Mouse (Mus musculus): ENCODE measurements at regions not wholly inside any gene's neighbourhood (a gene's known extent, or its start where the extent isn't known, plus 50 kb on each side); places are given as distances from the start of the nearest gene placed in this dataset.

DNA sequence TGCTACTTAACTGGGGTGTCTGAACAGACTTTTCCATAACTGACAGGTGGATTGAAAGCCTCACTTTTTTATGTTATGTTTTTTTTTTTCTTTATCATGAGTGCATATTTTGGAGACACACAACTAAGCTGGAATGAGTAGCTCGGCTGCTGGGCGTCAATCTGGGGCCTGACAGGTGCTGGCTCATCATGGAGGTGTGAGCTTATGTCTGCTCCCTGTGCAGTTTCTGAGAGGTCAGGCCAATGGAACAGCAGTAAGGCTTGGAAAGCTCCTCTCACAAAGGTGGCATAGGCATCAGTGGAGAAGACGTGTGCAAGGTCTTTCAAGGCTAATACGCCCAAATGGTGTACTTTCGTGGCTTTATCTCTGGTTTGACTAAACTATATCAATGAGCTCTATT, 738.2 kb downstream of the Speer2 start:
- ATAC-seq (ENCODE audit: low TSS enrichment): no peak

DNA sequence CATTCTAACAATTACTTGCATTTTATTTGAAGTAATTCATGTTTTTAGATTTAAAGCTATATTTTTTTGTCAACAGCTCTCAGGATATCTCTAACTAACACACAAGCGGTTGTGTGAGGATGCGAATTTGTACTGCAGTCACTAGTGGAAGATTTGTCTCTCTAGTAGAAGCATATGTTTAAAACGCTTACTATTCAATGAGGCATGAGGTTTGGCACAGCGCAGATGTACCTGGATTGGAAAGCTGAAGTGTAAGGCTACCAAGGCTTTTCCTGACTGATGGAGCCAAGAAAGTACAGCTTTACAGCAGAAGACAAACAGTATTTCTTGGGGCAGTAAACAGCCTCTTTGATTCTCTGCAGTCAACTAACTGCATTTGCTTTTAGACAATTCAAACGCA, 758.2 kb downstream of the Speer2 start:
- ATAC-seq (ENCODE audit: low TSS enrichment): no peak

DNA sequence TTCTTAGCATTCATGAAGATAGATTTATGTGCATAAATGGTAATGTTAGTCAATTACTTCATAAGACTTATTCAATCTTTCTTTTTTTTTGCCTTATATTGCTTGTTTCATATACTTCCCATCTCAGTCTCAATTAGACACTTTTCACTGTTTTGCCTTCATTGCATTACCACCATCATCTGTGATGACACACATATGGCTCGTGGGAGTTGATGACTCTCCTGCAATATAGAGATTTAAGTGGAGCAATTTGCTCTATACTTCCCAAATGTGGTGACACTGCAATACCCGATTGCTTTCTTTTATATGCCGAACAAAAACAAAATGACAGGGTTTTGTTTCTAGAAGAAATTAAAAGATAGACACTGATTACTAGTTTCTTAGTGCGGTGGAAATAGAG, 770.5 kb downstream of the Speer2 start:
- ATAC-seq (ENCODE audit: low TSS enrichment): peak; percentile 73

DNA sequence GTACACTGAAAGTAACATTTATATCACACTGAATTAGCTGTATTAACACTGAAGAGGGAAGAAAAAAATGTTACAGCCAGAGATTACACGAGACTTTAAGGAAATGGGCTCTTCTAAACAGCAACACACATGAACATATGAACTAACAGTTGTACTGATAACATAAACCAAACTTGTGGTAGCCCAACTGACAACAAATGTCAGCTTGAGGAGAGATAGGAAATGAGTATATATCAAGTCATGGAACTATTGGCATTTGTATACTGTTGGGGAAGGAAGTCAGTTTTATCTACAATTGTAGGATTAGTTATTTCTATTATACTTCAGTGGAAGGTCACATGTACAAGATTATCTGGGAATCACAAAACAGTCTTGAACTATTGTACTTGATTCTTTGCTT, 812.4 kb downstream of the Speer2 start:
- no peak for ATAC-seq (ENCODE audit: low TSS enrichment)

All from frontal cortex, adult (tissue).